Mouse (Mus musculus): ENCODE measurements around the gene Washc4.

Gene Washc4

GRCm38 (mm10) chr10:83563005-83563404, 19.5 kb downstream of the Washc4 start:
- TF ChIP-seq GATA4 (IDR thresholded peaks at IDR 0.05; ENCODE audit: insufficient replicate concordance, low read length): no peak

GRCm38 (mm10) chr10:83565449-83566441, 22.2 kb downstream of the Washc4 start:
- no peak for TF ChIP-seq GATA4 (IDR thresholded peaks at IDR 0.05; ENCODE audit: insufficient replicate concordance, low read length)

- no peak for TF ChIP-seq GATA4 (IDR thresholded peaks at IDR 0.05; ENCODE audit: insufficient replicate concordance, low read length)
Observed at GRCm38 (mm10) chr10:83590801-83591200, 47.2 kb downstream of the Washc4 start.

- no peak for TF ChIP-seq GATA4 (IDR thresholded peaks at IDR 0.05; ENCODE audit: insufficient replicate concordance, low read length)
Observed at GRCm38 (mm10) chr10:83592616-83593015, 49.1 kb downstream of the Washc4 start.

- no peak for TF ChIP-seq GATA4 (IDR thresholded peaks at IDR 0.05; ENCODE audit: insufficient replicate concordance, low read length)
Observed at GRCm38 (mm10) chr10:83594526-83594925, 51.0 kb downstream of the Washc4 start.

- no peak for TF ChIP-seq GATA4 (IDR thresholded peaks at IDR 0.05; ENCODE audit: insufficient replicate concordance, low read length)
Observed at GRCm38 (mm10) chr10:83600650-83601049, 57.1 kb downstream of the Washc4 start.

GRCm38 (mm10) chr10:83603956-83604564, 60.5 kb downstream of the Washc4 start:
- TF ChIP-seq GATA4 (IDR thresholded peaks at IDR 0.05; ENCODE audit: insufficient replicate concordance, low read length): no peak

- TF ChIP-seq GATA4 (IDR thresholded peaks at IDR 0.05; ENCODE audit: insufficient replicate concordance, low read length): no peak
Observed at GRCm38 (mm10) chr10:83605637-83606183, 62.2 kb downstream of the Washc4 start.

GRCm38 (mm10) chr10:83607111-83607510, 63.6 kb downstream of the Washc4 start:
- TF ChIP-seq GATA4 (IDR thresholded peaks at IDR 0.05; ENCODE audit: insufficient replicate concordance, low read length): no peak

GRCm38 (mm10) chr10:83608596-83608995, 65.0 kb downstream of the Washc4 start:
- no peak for TF ChIP-seq GATA4 (IDR thresholded peaks at IDR 0.05; ENCODE audit: insufficient replicate concordance, low read length)

GRCm38 (mm10) chr10:83610518-83610917, 67.0 kb downstream of the Washc4 start:
- no peak for TF ChIP-seq GATA4 (IDR thresholded peaks at IDR 0.05; ENCODE audit: insufficient replicate concordance, low read length)

- TF ChIP-seq GATA4 (IDR thresholded peaks at IDR 0.05; ENCODE audit: insufficient replicate concordance, low read length): no peak
Observed at GRCm38 (mm10) chr10:83611863-83612262, 68.3 kb downstream of the Washc4 start.

GRCm38 (mm10) chr10:83612648-83613215, 69.2 kb downstream of the Washc4 start:
- TF ChIP-seq GATA4 (IDR thresholded peaks at IDR 0.05; ENCODE audit: insufficient replicate concordance, low read length): no peak

GRCm38 (mm10) chr10:83617366-83617765, 73.8 kb downstream of the Washc4 start:
- no peak for TF ChIP-seq GATA4 (IDR thresholded peaks at IDR 0.05; ENCODE audit: insufficient replicate concordance, low read length)

GRCm38 (mm10) chr10:83618819-83619440, 75.4 kb downstream of the Washc4 start:
- no peak for TF ChIP-seq GATA4 (IDR thresholded peaks at IDR 0.05; ENCODE audit: insufficient replicate concordance, low read length)
